16 mouse cellular contexts compared by ENCODE assay signal in the genomic region with DNA sequence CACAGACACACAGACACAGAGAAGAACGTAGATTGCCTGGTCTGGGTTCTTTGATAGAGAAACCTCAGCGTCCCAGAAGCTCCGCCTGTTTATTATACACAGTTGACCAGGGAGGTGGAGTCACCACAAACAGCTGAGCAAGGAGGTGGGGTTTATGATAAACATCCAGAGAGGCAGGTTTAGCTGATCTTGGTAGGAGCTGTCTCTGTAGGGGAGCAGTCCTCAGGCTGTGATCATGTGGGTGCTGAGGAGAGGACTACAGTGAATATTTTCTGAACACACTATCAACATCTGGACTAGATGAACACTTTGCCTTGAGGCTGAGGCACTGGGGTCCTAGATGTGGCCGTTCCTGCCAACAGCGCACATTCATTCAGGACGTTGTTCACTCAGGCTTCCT.
DNase-seq lines count a peak whose midpoint lies in the region; ATAC-seq and TF ChIP-seq lines count a peak whose summit lies in the region.
"Had no signal": no experiment of that assay in that cellular context is flagged by ENCODE, and none has a peak within 500 bp of the region (broad histone marks: within the 10 kb centered on the region; RNA-seq: fewer than 3 reads in every experiment).

No protein-coding gene starts in this region.

- no peak for TF ChIP-seq CTCF in kidney, postnatal 0 days (IDR thresholded peaks at IDR 0.05; ENCODE audit: low read depth)

- no peaks in the 10 kb centered on the region for H3K36me3 ChIP-seq in lung, embryonic 16.5 days (ENCODE audit: control insufficient read depth, insufficient read depth, low read length)
- H3K36me3 ChIP-seq in kidney, postnatal 0 days (ENCODE audit: insufficient read depth, low read length) = no peaks in the 10 kb centered on the region
- no peaks in the 10 kb centered on the region for H3K36me3 ChIP-seq in stomach, embryonic 15.5 days
- no peaks in the 10 kb centered on the region for H3K36me3 ChIP-seq in liver, embryonic 11.5 days (ENCODE audit: control insufficient read depth, insufficient read depth, low read length)
- H3K36me3 ChIP-seq: midbrain, embryonic 10.5 days had no signal

- WGBS in lung, embryonic 16.5 days = 38% methylated on average over 6 of the region's 6 CpGs
- 35% methylated on average over 6 of the region's 6 CpGs for whole genome bisulfite sequencing in kidney, postnatal 0 days
- 60% methylated on average over 6 of the region's 6 CpGs for WGBS in stomach, embryonic 15.5 days
- 72% methylated on average over 6 of the region's 6 CpGs for WGBS in liver, embryonic 11.5 days

- H3K4me3 ChIP-seq in lung, embryonic 16.5 days (ENCODE audit: low read length) = no peak overlapping the region
- H3K4me3 ChIP-seq in kidney, postnatal 0 days (replicated peaks; ENCODE audit: low read depth, low read length) = no peak overlapping the region
- no peak overlapping the region for H3K4me3 ChIP-seq in stomach, embryonic 15.5 days (replicated peaks)
- no peak overlapping the region for H3K4me3 ChIP-seq in liver, embryonic 11.5 days (ENCODE audit: low read depth, low read length)
- H3K4me3 ChIP-seq: layer of hippocampus, adult 2 months; midbrain, embryonic 10.5 days; myocyte had no signal

- H3K27me3 ChIP-seq in lung, embryonic 16.5 days (ENCODE audit: control insufficient read depth, insufficient read depth, low read depth, low read length) = no peaks in the 10 kb centered on the region
- H3K27me3 ChIP-seq in kidney, postnatal 0 days (ENCODE audit: insufficient read depth, low read length) = no peaks in the 10 kb centered on the region
- H3K27me3 ChIP-seq in stomach, embryonic 15.5 days (replicated peaks) = no peaks in the 10 kb centered on the region
- H3K27me3 ChIP-seq in liver, embryonic 11.5 days (replicated peaks; ENCODE audit: control insufficient read depth, insufficient read depth, low read length) = no peaks in the 10 kb centered on the region

- peaks cover 9% of the 10 kb centered on the region; the same call in 1 of the 2 replicates for H3K4me1 ChIP-seq in lung, embryonic 16.5 days (replicated peaks; ENCODE audit: control insufficient read depth, insufficient read depth, low read length)
- H3K4me1 ChIP-seq in kidney, postnatal 0 days (replicated peaks; ENCODE audit: insufficient read depth, low read length) = no peaks in the 10 kb centered on the region; the same call in 1 of the 2 replicates
- 0 out of 2 replicates have a peak, but pooled peaks cover 3% of the 10 kb centered on the region for H3K4me1 ChIP-seq in stomach, embryonic 15.5 days
- no peaks in the 10 kb centered on the region for H3K4me1 ChIP-seq in liver, embryonic 11.5 days (replicated peaks; ENCODE audit: control insufficient read depth, insufficient read depth, low read length)

- no peaks in the 10 kb centered on the region for H3K9me3 ChIP-seq in lung, embryonic 16.5 days (ENCODE audit: control insufficient read depth, low read length)
- no peaks in the 10 kb centered on the region for H3K9me3 ChIP-seq in kidney, postnatal 0 days (replicated peaks; ENCODE audit: low read length)
- no peaks in the 10 kb centered on the region for H3K9me3 ChIP-seq in stomach, embryonic 15.5 days
- no peaks in the 10 kb centered on the region for H3K9me3 ChIP-seq in liver, embryonic 11.5 days (ENCODE audit: control insufficient read depth, low read length)
- H3K9me3 ChIP-seq: midbrain, embryonic 10.5 days had no signal

- no peak for DNase-seq in lung, postnatal 4 days
- DNase-seq in kidney, adult 18-20 months = peak; percentile 63
- DNase-seq in kidney, postnatal 0 days (ENCODE audit: low spot score) = peak; percentile 75
- no peak for DNase-seq in embryo, embryonic 11 days
- no peak for DNase-seq in liver, embryonic 11.5 days (ENCODE audit: low spot score)
- DNase-seq: cerebellum, adult 9-10 months; heart, postnatal 36 days; liver, postnatal 0 days had no signal

- no peak overlapping the region for H3K4me2 ChIP-seq in lung, embryonic 16.5 days (ENCODE audit: low read depth, low read length)
- H3K4me2 ChIP-seq in kidney, postnatal 0 days (ENCODE audit: low read length) = peak overlapping the region; percentile 1; the same call in 1 of the 2 replicates
- H3K4me2 ChIP-seq in stomach, embryonic 15.5 days = no peak overlapping the region
- no peak overlapping the region for H3K4me2 ChIP-seq in liver, embryonic 11.5 days

- peak overlapping the region; percentile 85 for H3K27ac ChIP-seq in lung, embryonic 16.5 days (ENCODE audit: low read length)
- peak overlapping the region; percentile 90 for H3K27ac ChIP-seq in kidney, postnatal 0 days
- H3K27ac ChIP-seq in stomach, embryonic 15.5 days = peak overlapping the region; percentile 46
- H3K27ac ChIP-seq in liver, embryonic 11.5 days (ENCODE audit: low read depth, low read length) = no peak overlapping the region
- H3K27ac ChIP-seq: hindbrain, postnatal 0 days; layer of hippocampus, adult 2 months; midbrain, embryonic 10.5 days had no signal

- H3K9ac ChIP-seq in lung, embryonic 16.5 days (ENCODE audit: low read length) = no peak overlapping the region
- no peak overlapping the region for H3K9ac ChIP-seq in kidney, postnatal 0 days (ENCODE audit: low read depth, low read length)
- H3K9ac ChIP-seq in stomach, embryonic 15.5 days = no peak overlapping the region
- H3K9ac ChIP-seq in liver, embryonic 11.5 days (ENCODE audit: low read depth, low read length) = no peak overlapping the region
- H3K9ac ChIP-seq: liver, postnatal 0 days had no signal

- peak; percentile 67 for ATAC-seq in lung, embryonic 16.5 days (ENCODE audit: low read depth)
- ATAC-seq in kidney, postnatal 0 days (replicated peaks; ENCODE audit: low FRiP score, low read depth) = peak; percentile 74
- ATAC-seq in stomach, embryonic 15.5 days (ENCODE audit: insufficient read depth, low FRiP score, low read depth) = no peak
- ATAC-seq in liver, embryonic 11.5 days (replicated peaks; ENCODE audit: low FRiP score) = no peak
- ATAC-seq: CD4-positive, CD25-positive, alpha-beta regulatory T cell, adult 4 months; forebrain, embryonic 14.5 days; hindbrain, postnatal 0 days; liver, postnatal 0 days had no signal

Comparison
In these comparisons a context has a peak if more than half of its experiments do, and no peak if none do; other contexts are left out.
1. ATAC-seq: peak in lung, embryonic 16.5 days (single experiment) and kidney, postnatal 0 days (single experiment); none in stomach, embryonic 15.5 days (single experiment) and liver, embryonic 11.5 days (single experiment).
2. DNase-seq: peak in kidney, adult 18-20 months (single experiment) and kidney, postnatal 0 days (single experiment); none in lung, postnatal 4 days (0 of 2), embryo, embryonic 11 days (single experiment) and liver, embryonic 11.5 days (single experiment).